Mouse (Mus musculus) liver, postnatal 0 days (tissue): ENCODE measurements at regions not wholly inside any gene's neighbourhood (a gene's known extent, or its start where the extent isn't known, plus 50 kb on each side); places are given as distances from the start of the nearest gene placed in this dataset.

ENCODE experiments used
- ATAC-seq: fragments of 200-750 bp; cut with Nextera tagmentation; 2 replicates; pipeline ENCODE4 v1.8.0; 2017; ENCODE audit warnings: mild to moderate bottlenecking, moderate library complexity
- DNase-seq: peaks from one replicate; pipeline ENCODE4 v3.0.0-alpha.2; 2016
- H3K27ac ChIP-seq: fragments of 300-500 bp; sonication (generic); 2 replicates; pipeline ENCODE4 v1.5.1; 2014; ENCODE audit warnings: antibody characterized with exemption, moderate library complexity, mild to moderate bottlenecking, low read depth
- H3K27me3 ChIP-seq: fragments of 300-500 bp; sonication (generic); 2 replicates; pipeline ENCODE4 v1.6.1; 2014; ENCODE audit warnings: low read length, control low read depth, mixed read lengths; ENCODE audit not compliant: insufficient read depth
- H3K36me3 ChIP-seq: fragments of 300-500 bp; sonication (generic); replicated peaks from 2 replicates; pipeline ENCODE4 v1.6.1; 2014; ENCODE audit warnings: mild to moderate bottlenecking, control low read depth, low read length, moderate library complexity, mixed read lengths; ENCODE audit not compliant: insufficient read depth
- H3K4me1 ChIP-seq: fragments of 300-500 bp; sonication (generic); 2 replicates; pipeline ENCODE4 v1.6.1; 2014; ENCODE audit warnings: antibody characterized with exemption, mild to moderate bottlenecking, control low read depth; ENCODE audit not compliant: insufficient read depth
- H3K4me2 ChIP-seq: fragments of 300-500 bp; sonication (generic); 2 replicates; pipeline ENCODE4 v1.6.1; 2014; ENCODE audit warnings: low read depth, mild to moderate bottlenecking, low read length, moderate library complexity, mixed read lengths
- H3K4me3 ChIP-seq: fragments of 300-500 bp; sonication (generic); 2 replicates; pipeline ENCODE4 v1.5.1; 2014; ENCODE audit warnings: low read depth, low read length
- H3K9ac ChIP-seq: fragments of 300-500 bp; sonication (generic); replicated peaks from 2 replicates; pipeline ENCODE4 v1.6.1; 2014; ENCODE audit warnings: mild to moderate bottlenecking, moderate library complexity
- H3K9me3 ChIP-seq: fragments of 300-500 bp; sonication (generic); 2 replicates; pipeline ENCODE4 v1.6.1; 2016; ENCODE audit warnings: mild to moderate bottlenecking, control low read depth, low read length, mixed read lengths
- CTCF ChIP-seq: sonication (generic); IDR thresholded peaks from 2 replicates; pipeline ENCODE4 v1.5.1; 2016; ENCODE audit warnings: antibody characterized with exemption, low read depth
- EP300 ChIP-seq: IDR thresholded peaks from 2 replicates; pipeline ENCODE4 v1.6.1; 2016; ENCODE audit warnings: antibody characterized with exemption, low read depth, mild to moderate bottlenecking
- WGBS: fragments of 180-500 bp; shearing (Covaris S2); extraction: QIAGEN DNeasy Blood & Tissue Kit; methylation state at CpG from one replicate; pipeline ENCODE4 v1.1.7; 2014; ENCODE audit not compliant: insufficient replicate concordance; 5-methylcytosine and 5-hydroxymethylcytosine counted together

GRCm38 (mm10) chr19:50854854-50855253 is 176.4 kb upstream of the Sorcs1 start:
- Histone ChIP-seq H3K4me1 (no peaks in the 10 kb centered on the region), H3K27me3 (no peaks in the 10 kb centered on the region), H3K36me3 (no peaks in the 10 kb centered on the region), H3K9ac (no peak overlapping the region), H3K4me2 (no peak overlapping the region), H3K9me3 (no peaks in the 10 kb centered on the region), H3K27ac (no peak overlapping the region), H3K4me3 (no peak overlapping the region)
- TF ChIP-seq EP300 (no peak), CTCF (no peak)
- no peak for DNase-seq
- no peak for ATAC-seq
- WGBS, result 43% methylated on average over 1 of the region's 1 CpGs

GRCm38 (mm10) chr19:50840499-50840898 is 162.1 kb upstream of the Sorcs1 start:
- H3K27me3 ChIP-seq, result no peaks in the 10 kb centered on the region
- H3K4me1 ChIP-seq, result no peaks in the 10 kb centered on the region
- no peaks in the 10 kb centered on the region for H3K36me3 ChIP-seq
- no peak overlapping the region for H3K4me2 ChIP-seq
- WGBS, result 88% methylated on average over 1 of the region's 1 CpGs
- no peak overlapping the region for H3K4me3 ChIP-seq
- no peaks in the 10 kb centered on the region for H3K9me3 ChIP-seq
- no peak overlapping the region for H3K27ac ChIP-seq
- TF ChIP-seq EP300, result no peak
- no peak for TF ChIP-seq CTCF
- ATAC-seq, result no peak
- H3K9ac ChIP-seq, result no peak overlapping the region
- DNase-seq, result no peak
